Mouse (Mus musculus) retina, postnatal 1 day (tissue): ENCODE measurements at regions not wholly inside any gene's neighbourhood (a gene's known extent, or its start where the extent isn't known, plus 50 kb on each side); places are given as distances from the start of the nearest gene placed in this dataset.
"Not testable (repeated sequence)": the region's sequence is repeated elsewhere in the genome, so short reads cannot be mapped to it uniquely, and the experiment has no call there.

Experiments used
- DNase-seq: peaks from one replicate; pipeline ENCODE4 v3.0.0-alpha.2; 2012

DNA sequence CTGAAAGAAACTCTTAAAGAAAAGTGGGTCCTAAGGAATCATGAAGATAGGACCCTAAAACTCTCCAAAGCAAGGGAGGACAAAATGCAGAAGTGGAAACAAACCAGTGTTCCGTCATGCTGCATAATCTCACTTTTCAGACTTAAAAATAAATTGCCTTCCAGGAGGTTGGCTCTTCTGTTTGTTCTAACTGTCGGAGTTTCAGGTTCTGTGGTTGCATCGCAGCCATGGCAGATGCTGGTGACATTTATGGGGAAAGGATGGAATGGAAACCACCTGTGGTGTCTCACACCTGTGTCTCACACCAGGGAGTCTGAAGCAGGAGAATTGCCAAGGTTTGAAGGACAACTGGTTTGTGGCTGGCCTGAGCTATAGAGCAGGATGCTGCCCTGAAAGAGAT is 50.9 kb upstream of the Hivep1 start:
- DNase-seq: no peak

DNA sequence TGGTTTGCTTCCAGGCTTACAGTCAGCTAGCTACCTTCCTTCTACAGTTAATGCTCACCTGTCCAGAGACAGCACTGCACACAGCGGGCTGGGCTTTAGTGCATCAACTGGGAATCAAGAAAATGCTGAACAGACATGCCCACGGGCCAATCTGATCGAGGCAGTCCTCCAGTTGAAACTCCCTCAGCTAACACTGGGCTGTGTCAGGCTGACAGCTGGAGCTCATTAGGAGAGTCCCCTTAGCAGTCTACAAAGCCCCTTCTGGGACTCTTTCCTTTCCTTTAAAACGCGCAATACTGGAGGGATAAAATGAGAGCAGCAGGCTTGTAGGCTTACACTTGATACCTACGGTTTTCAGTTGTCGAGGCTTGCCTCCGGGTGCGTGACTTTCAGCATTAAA is 53.9 kb upstream of the Hivep1 start:
- DNase-seq: peak; percentile 46

DNA sequence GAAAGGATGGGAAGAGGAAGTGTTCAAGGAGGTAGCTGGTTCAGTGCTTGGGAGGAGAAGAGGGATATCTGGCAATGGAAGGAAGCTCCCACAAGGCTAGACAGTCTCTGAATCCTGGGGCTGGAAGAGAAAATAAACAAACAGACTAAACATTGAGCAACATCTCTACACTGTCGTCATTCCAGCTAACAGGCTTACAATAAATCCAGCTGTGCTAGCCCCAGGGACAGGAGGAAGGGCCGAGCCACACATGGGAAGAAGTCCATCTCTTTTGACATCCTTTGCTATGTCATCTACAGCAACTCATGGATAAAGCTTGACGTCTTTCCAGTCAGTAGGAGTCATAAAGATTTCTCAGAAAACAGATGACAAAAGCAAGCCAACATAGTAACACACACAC is 57.7 kb upstream of the Hivep1 start:
- DNase-seq: no peak

DNA sequence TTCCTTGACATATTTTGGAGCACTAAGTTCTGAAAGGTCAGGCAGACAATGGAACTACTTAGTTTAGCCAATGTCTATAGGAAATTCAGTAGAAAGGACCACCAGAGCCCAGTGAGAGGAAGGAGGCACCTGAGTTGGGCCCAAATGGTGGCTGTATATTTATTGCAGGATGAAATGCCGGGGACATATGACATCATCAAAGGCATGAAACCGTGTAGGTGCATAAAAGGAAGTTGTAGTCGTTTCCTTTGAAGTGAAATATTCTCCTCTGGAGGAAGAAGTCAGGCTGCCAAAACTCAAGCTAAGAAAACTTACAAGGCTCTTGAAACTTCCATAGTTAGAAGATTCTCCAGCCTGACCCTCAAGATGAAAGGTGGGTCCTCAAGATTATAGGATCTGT is 75.9 kb upstream of the Hivep1 start:
- no peak for DNase-seq

DNA sequence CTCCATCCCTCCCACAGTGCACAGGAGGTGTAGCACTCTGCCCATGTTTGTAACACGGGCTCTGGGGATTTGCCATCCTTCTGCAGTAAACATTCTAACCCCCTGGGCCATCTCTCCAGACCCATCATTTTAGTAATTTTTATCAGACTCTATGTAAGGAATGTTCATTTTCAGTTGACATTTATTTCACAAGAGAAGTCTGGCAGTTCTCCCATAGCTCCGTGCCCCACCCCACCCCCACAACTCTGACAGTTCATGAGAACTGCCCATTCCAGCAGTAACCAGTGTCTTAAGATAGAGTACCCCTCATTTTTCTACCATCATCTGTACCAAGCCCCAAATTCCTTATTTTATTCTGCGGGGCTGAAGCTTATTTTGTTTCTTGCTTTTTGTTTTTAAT is 88.9 kb upstream of the Hivep1 start:
- no peak for DNase-seq

DNA sequence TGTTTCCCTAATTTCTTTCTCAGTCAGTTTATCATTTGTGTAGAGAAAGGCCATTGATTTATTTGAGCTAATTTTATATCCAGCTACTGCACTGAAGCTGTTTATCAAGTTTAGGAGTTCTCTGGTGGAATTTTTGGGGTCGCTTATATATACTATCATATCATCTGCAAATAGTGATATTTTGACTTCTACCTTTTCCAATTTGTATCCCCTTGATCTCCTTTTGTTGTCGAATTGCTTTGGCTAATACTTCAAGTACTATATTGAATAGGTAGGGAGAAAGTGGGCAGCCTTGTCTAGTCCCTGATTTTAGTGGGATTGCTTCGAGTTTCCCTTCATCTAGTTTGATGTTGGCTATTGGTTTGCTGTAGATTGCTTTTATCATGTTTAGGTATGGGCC is 90.9 kb upstream of the Hivep1 start:
- peak; percentile 31 for DNase-seq

DNA sequence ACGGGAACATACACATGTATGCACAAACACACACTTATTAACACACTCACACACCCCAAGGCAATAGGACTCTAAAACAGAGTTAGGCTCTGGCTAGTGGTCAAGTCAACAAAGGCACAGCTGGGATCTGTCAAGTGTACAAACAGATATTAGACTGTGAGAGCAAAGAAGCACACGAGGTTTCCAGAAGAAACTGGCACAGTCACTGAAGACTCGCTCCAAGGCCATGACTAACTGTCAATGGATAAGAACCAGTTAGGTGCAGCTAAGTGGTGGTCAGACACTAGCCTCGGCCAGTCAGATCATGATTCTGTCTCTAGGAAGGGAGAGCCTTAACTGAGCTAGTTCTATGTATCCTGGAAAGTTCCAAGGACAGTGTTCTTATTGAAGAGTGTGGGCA is 93.9 kb upstream of the Hivep1 start:
- DNase-seq: no peak

DNA sequence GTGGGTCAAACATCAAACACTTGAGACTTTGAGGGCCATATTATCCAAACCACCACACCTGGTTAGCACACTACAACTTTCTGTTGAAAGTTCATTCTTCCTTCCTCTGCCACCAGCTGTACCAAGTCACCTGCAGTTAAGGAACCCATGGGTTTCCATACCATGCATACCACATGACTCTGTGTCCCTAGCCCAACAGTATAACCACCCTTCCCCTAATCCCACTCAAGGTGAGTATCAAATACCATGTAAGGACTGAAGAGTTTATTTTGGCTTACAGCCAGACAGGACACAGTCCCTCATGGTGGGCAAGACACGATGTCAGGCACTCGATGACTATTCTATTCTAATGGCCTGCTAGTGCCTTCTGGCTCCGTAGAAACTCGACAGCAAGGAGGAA is 95.9 kb upstream of the Hivep1 start:
- DNase-seq: no peak

DNA sequence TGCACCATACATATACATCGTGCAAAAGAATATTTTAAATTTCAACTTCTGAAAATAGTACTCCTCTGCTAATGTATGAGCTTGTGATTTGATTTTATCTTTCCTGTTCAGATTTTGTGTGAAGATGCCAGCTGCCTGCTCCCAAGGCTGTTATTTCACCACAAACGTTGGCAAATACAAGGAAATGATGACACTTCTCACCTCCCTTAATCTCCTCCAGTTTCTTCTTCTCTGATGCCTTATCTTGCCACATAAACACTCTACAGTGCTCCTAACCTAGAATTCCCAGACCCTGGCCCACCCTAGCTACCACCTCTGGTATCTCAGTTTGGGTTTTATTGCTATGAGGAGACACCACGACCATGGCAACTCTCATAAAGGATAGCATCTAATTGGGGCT is 96.6 kb upstream of the Hivep1 start:
- no peak for DNase-seq

DNA sequence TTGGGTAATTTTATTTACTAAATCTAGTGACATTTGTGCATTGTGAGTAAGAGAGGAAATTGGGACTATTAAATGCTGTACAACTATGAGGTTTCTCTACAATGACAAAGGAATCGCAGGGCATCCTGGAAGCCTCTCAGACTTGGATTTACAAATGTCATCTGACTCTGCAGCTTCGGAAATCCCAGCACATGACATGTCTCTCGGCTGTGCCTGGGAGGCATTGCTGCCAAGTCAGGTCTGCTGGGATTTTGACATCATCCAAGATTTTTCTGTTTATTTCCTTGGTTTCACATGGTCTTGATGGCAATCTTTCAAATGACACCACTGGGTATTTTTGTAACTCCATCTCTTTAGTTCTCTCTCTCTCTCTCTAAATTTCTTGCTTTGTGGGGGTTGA is 99.4 kb upstream of the Hivep1 start:
- no peak for DNase-seq

DNA sequence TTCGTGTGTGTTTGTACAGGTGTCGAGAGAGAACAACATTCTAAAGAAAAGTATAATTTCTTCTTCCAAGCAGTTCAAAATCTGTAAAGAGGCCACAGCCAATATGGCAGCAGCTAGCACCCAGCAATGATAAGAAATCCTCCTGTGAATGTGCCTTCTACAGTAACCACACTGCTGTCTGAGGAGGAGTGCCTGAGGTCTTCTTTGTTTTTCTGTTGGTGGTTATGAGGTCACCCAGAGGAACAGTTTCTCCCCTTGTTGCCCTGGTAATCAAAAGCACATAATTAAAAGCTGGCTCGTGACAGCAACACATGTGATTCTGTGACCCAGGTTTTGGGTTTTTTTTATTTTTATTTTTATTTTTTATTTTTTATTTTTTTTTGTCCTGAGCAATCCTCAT is 100.8 kb upstream of the Adtrp start:
- no peak for DNase-seq

DNA sequence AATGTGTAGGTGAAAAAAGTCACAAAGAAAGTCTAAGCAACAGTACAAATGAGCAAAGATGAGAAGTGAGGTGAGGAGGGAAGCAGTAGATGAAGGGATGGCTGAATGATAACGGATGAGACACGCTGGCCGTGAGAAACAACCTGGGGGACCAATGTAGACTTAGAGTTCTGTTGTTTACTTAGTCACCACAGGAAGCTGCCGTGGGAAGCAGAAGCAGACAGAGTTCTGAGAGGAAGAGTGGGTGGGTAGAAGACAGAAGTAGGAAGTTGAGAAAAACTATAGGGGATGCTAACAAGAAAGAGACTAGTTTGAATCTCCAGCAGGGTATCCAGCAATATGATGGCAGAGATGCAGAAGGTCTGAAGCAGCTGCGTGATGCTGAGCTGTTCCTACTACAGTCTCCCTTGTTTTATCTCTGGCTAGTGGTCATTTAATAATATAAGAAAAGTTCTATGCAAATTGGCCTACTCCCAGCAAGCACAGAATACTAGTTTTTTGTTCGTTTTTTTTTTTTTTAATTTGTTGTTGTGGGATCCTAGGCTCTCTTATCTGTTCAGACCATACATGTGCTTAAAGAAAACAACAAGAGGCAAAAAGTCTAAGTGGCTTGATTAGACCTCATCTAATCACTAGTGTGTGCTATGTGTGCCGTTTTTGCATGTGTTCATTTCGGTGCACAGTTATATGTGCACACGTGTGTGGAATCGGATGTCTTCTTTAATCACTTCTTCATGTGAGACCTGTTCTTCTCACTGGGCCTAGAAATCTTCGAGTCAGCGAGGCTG is 85.0 kb upstream of the Adtrp start:
- DNase-seq: no peak

DNA sequence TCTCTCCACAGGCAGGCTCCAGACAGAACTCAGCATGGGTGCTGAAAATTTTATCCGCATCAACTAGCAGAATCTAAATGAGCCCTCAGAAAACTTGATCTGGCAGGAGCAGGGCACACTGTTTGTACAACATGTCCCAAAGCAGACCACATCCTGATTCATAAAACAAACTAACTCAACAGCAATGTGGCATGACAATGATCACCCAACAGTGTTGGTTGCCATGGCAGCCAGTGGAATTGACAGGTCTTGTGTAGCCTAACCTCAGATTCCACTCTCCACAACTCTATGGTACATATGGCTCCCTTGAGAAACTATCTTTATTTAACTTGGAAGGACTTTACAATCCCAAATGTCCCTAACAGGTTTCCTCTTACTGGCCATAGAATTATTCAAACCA is 82.3 kb upstream of the Adtrp start:
- DNase-seq: no peak

DNA sequence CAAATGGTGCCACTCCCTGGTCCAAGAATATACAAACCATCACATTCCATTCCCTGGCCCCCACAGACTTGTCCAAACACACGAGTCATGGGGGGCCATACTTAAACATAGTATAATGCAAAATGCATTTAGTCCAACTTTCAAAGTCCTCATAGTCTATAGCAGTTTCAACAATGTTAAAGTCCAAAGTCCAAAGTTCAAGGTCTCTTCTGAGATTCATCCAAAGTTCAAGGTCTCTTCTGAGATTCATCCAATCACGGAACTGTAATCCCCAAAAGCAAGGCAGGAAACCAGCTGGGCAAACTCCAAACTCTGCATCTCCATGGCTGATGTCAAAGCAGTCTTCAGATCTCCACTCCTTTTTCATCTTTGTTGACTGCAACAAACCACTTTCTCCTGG is 78.4 kb upstream of the Adtrp start:
- DNase-seq: not testable (repeated sequence)

DNA sequence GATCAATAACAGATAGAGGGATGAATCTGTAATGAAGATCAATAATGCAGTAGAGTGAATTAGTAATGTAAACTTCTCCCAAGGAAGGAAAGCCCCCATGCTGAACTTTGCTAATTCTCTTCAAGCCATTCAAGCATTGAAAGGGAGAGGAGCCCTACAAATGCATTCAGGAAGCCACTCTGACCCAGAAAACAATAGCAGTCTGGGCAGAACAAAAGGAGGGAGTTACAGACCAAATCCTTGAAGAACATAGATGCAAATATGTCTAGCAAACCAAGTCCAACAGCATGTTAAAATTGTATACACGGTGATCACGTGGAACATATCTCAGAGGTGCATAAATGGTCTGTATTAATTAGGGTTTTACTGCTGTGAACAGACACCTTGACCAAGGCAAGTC is 77.7 kb upstream of the Adtrp start:
- DNase-seq: no peak

DNA sequence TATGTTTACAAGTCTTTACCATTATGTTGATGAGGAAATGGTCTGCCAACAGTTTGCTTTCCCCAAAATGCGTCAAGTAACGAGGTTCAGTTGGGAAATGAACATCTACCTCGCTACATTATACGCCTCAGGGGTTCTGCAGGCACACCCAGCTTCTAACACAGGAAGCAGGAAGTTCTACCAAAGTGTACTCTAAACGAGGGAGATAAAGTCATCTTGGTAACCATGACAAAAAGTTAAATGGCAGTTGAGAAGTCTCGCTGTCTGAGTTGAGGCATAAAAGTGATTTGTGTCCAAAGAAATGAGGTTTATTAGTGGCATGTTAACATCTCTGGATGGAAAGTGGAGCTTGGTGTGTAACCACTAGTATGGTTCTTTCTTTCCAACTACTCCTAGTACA is 73.7 kb upstream of the Adtrp start:
- DNase-seq: no peak

DNA sequence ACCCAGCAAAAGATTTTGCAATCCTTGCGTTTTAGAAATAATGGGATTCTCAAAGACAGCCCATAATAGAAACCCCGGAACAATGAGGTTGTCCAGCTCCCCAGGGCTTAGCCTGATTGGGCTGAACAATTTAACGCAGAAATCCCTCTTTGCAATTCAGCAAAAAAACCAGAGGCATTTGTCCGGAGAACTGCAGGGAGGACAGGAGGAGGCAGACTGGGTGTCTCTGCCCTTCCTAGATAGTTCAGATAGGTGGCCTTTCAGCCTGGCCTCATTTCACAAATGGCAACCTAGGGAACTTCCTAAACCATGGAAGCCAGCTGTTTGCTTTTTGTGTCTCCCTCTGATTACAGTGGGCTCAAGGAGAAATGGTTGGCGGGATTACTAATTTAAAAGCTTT is 71.0 kb upstream of the Adtrp start:
- DNase-seq: peak; percentile 9

DNA sequence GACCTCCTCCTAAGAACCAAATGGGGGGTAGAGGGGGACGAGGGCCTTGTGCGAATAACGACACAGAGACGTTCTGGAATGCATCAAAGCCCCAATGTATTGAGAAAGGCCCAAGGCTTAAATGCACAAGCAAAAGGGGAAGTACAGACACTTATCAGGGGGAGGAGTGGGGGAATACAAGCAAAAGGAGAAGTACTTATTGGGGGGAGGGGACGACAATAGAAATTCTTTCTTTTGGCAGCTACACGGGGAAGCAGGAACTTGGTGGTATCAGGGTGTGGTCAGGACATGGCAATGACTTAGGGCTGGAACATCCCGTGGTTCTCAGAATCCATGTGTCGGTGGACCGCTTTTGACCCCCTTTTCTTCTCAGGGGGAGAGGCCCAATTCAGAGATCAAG is 68.3 kb upstream of the Adtrp start:
- DNase-seq: not testable (repeated sequence)

DNA sequence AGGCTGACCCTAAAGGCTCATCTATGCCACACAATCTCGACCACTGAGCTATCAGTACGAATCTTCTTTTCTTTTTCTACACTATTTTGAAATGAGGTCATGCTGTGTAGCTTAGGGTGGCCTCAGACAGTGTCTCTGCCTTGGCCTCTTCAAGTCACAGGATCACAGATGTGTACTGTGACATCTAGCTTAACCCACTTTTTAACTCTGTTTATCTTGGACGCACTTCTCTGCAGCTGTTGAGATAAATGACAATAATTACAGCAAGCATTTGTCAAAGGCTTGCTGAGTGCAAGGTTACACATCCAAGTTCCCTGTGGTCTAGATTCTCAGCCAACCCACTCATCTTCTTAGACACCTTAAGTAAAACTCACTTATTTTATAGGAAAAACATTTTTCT is 63.3 kb upstream of the Adtrp start:
- DNase-seq: no peak

DNA sequence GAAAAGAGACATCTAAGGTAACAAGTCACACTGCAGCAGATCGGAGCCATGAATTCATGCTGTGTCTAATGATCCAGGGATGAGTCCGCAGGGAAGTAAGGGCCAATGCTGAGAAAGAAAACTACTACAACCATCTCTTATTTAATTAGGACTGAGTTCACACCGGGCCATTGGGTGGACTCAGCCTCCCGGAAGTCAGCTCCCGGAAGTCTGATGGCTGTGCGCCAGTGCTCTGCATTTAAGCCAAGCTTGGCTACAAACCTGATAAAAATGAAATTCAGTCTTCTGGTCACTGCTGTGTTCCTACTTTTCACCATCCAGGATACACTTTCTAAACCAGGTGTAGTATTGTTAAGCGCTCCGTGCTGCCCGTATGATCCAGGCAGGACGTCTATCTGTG is 62.8 kb upstream of the Adtrp start:
- DNase-seq: no peak

DNA sequence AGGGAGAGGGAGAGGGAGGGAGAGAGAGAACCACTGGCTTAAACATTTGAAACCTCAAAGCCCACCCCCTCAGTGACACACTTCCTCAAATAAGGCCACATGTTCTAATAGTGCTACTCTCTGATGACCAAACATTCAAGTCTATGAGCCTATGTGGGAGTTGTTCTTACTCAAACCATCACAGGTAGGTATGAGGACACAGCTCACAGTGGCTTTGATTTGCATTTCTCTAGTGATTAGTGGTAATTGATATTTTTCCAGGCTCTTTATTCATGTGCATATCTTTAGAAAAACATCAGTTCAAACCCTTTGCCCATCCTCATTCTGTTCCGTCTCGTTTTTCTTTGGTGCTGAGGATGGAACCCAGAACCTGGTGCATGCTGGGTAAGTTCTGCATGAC is 59.5 kb upstream of the Adtrp start:
- no peak for DNase-seq

DNA sequence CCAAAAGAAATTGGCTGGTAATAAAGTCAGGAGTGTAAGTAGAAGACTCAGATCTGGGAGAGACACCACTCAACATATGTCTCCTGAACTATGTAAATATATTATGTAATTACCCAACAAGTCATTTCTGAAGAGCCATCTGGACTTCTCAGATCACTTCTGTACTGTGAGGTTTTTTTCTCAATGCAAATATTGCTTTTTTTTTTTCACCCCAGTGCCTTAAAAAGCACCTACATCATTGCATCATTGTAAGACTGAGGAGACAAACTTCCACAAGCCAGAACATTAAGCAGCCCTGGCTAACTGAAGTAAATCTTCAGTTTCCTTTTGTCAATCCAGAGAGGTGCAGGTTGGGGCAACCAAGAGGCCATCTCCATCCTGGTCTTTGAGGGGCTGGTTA is 55.8 kb upstream of the Adtrp start:
- no peak for DNase-seq

DNA sequence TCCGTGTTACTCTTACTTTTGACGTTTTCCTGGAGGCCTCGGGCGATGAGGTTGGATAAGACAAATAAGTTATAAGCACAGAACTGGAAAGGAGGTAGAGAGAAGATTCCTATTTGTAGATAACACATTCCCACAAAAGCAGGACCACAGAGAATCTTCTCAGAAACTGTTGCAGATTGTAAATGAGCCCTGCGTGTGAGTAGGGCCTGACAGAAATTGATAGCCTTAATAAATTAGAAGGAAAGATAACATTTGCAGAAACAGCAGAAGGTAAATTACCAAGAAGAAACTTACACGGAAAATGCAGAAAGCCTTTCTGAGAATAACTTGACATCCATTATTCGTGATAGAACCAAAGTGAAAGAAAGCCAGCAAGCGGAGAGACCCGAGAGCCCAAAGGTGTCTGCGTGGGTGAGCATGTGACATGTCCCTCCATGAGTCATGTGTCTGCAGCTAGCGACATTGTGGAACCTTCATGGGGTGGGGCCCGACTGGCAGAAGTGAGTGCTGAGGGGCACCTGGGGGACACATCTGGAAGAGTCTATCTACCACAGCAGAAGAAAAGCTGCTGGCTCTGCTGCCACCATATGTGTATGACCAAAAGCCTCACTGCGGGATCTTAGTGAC is 52.5 kb upstream of the Adtrp start:
- DNase-seq: no peak

DNA sequence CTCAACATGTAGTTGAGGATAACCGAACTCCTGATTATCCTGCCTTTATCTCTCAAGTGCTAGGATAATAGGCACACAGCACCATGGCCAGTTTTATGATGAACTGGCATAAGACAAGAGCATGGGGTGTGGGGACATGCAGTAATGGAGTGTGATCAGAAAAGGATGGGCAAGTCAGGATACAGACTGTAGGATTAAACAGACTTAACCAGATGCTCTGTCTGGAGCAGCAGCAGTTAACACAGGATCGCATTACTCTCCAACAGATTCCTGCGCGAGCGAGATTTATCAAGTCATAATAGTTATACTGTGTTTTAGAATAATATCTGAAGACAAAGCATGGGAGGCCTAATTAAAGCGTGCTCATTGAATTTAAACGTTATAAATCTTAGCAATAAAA is 51.8 kb upstream of the Adtrp start:
- DNase-seq: no peak
